Mouse (Mus musculus): ENCODE results near the gene Sult2b1. TPM values are rescaled to one million over a fixed set of nuclear protein-coding genes. Genes with fewer than 3 reads are reported as not detected.

Gene Sult2b1
- total RNA-seq, 1 experiment from 2014 or later, result 4.1 TPM

GRCm38 (mm10) chr7:45720413-45721233 is 63.8 kb downstream of the Sult2b1 start, which contains the start of gene Fam83e:
Gene Fam83e, plus strand, starts transcription at chr7:45721212.
- ATAC-seq (replicated peaks in 1 of 2; ENCODE audit: insufficient read depth in 1 of 2, low FRiP score in 2 of 2, low TSS enrichment in 1 of 2, low read depth in 1 of 2, poor library complexity in 2 of 2, severe bottlenecking in 2 of 2), result no peak

GRCm38 (mm10) chr7:45719738-45720412 is 64.6 kb downstream of the Sult2b1 start:
- ATAC-seq (replicated peaks in 1 of 2; ENCODE audit: insufficient read depth in 1 of 2, low FRiP score in 2 of 2, low TSS enrichment in 1 of 2, low read depth in 1 of 2, poor library complexity in 2 of 2, severe bottlenecking in 2 of 2), result no peak

- no peak for ATAC-seq (replicated peaks in 1 of 2; ENCODE audit: insufficient read depth in 1 of 2, low FRiP score in 2 of 2, low TSS enrichment in 1 of 2, low read depth in 1 of 2, poor library complexity in 2 of 2, severe bottlenecking in 2 of 2)
Observed at GRCm38 (mm10) chr7:45719180-45719579, 65.3 kb downstream of the Sult2b1 start.

- no peak for ATAC-seq (replicated peaks in 1 of 2; ENCODE audit: insufficient read depth in 1 of 2, low FRiP score in 2 of 2, low TSS enrichment in 1 of 2, low read depth in 1 of 2, poor library complexity in 2 of 2, severe bottlenecking in 2 of 2)
Observed at GRCm38 (mm10) chr7:45718331-45718730, 66.1 kb downstream of the Sult2b1 start.

GRCm38 (mm10) chr7:45717918-45718297 is 66.6 kb downstream of the Sult2b1 start, which contains the start of gene Sphk2:
Gene Sphk2, minus strand, starts transcription at chr7:45718002.
- peak; percentile 63 to 73 for ATAC-seq (replicated peaks in 1 of 2; ENCODE audit: insufficient read depth in 1 of 2, low FRiP score in 2 of 2, low TSS enrichment in 1 of 2, low read depth in 1 of 2, poor library complexity in 2 of 2, severe bottlenecking in 2 of 2)

GRCm38 (mm10) chr7:45716952-45717917 is 67.2 kb downstream of the Sult2b1 start:
- ATAC-seq (replicated peaks in 1 of 2; ENCODE audit: insufficient read depth in 1 of 2, low FRiP score in 2 of 2, low TSS enrichment in 1 of 2, low read depth in 1 of 2, poor library complexity in 2 of 2, severe bottlenecking in 2 of 2), result peak; percentile 8 to 18; a peak in 3 of 4 replicates

GRCm38 (mm10) chr7:45716460-45716857 is 68.0 kb downstream of the Sult2b1 start:
- ATAC-seq (replicated peaks in 1 of 2; ENCODE audit: insufficient read depth in 1 of 2, low FRiP score in 2 of 2, low TSS enrichment in 1 of 2, low read depth in 1 of 2, poor library complexity in 2 of 2, severe bottlenecking in 2 of 2), result no peak

- ATAC-seq (replicated peaks in 1 of 2; ENCODE audit: insufficient read depth in 1 of 2, low FRiP score in 2 of 2, low TSS enrichment in 1 of 2, low read depth in 1 of 2, poor library complexity in 2 of 2, severe bottlenecking in 2 of 2), result no peak; a peak in 1 of 4 replicates
Observed at GRCm38 (mm10) chr7:45715741-45716459, 68.6 kb downstream of the Sult2b1 start.

- ATAC-seq (replicated peaks in 1 of 2; ENCODE audit: insufficient read depth in 1 of 2, low FRiP score in 2 of 2, low TSS enrichment in 1 of 2, low read depth in 1 of 2, poor library complexity in 2 of 2, severe bottlenecking in 2 of 2), result peak; percentile 84 to 85
Observed at GRCm38 (mm10) chr7:45715090-45715708, 69.3 kb downstream of the Sult2b1 start, which contains the start of gene Rpl18. Gene Rpl18, plus strand, starts transcription at chr7:45715457.

- ATAC-seq (replicated peaks in 1 of 2; ENCODE audit: insufficient read depth in 1 of 2, low FRiP score in 2 of 2, low TSS enrichment in 1 of 2, low read depth in 1 of 2, poor library complexity in 2 of 2, severe bottlenecking in 2 of 2), result no peak
Observed at GRCm38 (mm10) chr7:45714630-45715089, 69.8 kb downstream of the Sult2b1 start.

- no peak for ATAC-seq (replicated peaks in 1 of 2; ENCODE audit: insufficient read depth in 1 of 2, low FRiP score in 2 of 2, low TSS enrichment in 1 of 2, low read depth in 1 of 2, poor library complexity in 2 of 2, severe bottlenecking in 2 of 2)
Observed at GRCm38 (mm10) chr7:45713881-45714520, 70.5 kb downstream of the Sult2b1 start.

- no peak for ATAC-seq (replicated peaks in 1 of 2; ENCODE audit: insufficient read depth in 1 of 2, low FRiP score in 2 of 2, low TSS enrichment in 1 of 2, low read depth in 1 of 2, poor library complexity in 2 of 2, severe bottlenecking in 2 of 2)
Observed at GRCm38 (mm10) chr7:45713396-45713795, 71.1 kb downstream of the Sult2b1 start.

- no peak for ATAC-seq (replicated peaks in 1 of 2; ENCODE audit: insufficient read depth in 1 of 2, low FRiP score in 2 of 2, low TSS enrichment in 1 of 2, low read depth in 1 of 2, poor library complexity in 2 of 2, severe bottlenecking in 2 of 2)
Observed at GRCm38 (mm10) chr7:45712022-45712757, 72.3 kb downstream of the Sult2b1 start.

- ATAC-seq (replicated peaks in 1 of 2; ENCODE audit: insufficient read depth in 1 of 2, low FRiP score in 2 of 2, low TSS enrichment in 1 of 2, low read depth in 1 of 2, poor library complexity in 2 of 2, severe bottlenecking in 2 of 2), result no peak
Observed at GRCm38 (mm10) chr7:45711316-45712021, 73.0 kb downstream of the Sult2b1 start.

Measured in hematopoietic stem cell, adult 5-6 weeks (primary cell).